Mouse (Mus musculus): ENCODE results near the gene Stk11ip. TPM values are rescaled to one million over a fixed set of nuclear protein-coding genes. Genes with fewer than 3 reads are reported as not detected.

Gene Stk11ip
- total RNA-seq, 2 experiments from 2014 or later: 16.6 to 20.6 TPM

GRCm38 (mm10) chr1:75565616-75566015 lies 44.3 kb downstream of the Stk11ip start:
- no peak for DNase-seq

- no peak for DNase-seq
Measured at GRCm38 (mm10) chr1:75570403-75570802, 49.1 kb downstream of the Stk11ip start.

- no peak for DNase-seq
Measured at GRCm38 (mm10) chr1:75572776-75573175, 51.4 kb downstream of the Stk11ip start.

- no peak for DNase-seq
Measured at GRCm38 (mm10) chr1:75573715-75574114, 52.4 kb downstream of the Stk11ip start.

GRCm38 (mm10) chr1:75574476-75575310 lies 53.4 kb downstream of the Stk11ip start:
- no peak for DNase-seq

- DNase-seq: no peak
Measured at GRCm38 (mm10) chr1:75581936-75582624, 60.8 kb downstream of the Stk11ip start.

- DNase-seq: no peak
Measured at GRCm38 (mm10) chr1:75582625-75582956, 61.3 kb downstream of the Stk11ip start.

- no peak for DNase-seq
Measured at GRCm38 (mm10) chr1:75583034-75583433, 61.7 kb downstream of the Stk11ip start.

- no peak for DNase-seq
Measured at GRCm38 (mm10) chr1:75586791-75587190, 65.5 kb downstream of the Stk11ip start.

Other genes starting within 250 kb of the Stk11ip start
- 100 to 1,000 TPM in 1 of 2 experiments, 10 to 100 TPM in 1; 90.7 to 118 TPM for gene Resp18, start 243.1 kb upstream of the Stk11ip start, total RNA-seq (2021)
- gene Dnpep, start 203.5 kb upstream of the Stk11ip start, total RNA-seq (2021): 100 to 1,000 TPM in 1 of 2 experiments, 10 to 100 TPM in 1; 88.1 to 112 TPM
- gene Des, start 161.2 kb upstream of the Stk11ip start, total RNA-seq (2021): 10 to 100 TPM; 18.6 to 19.5 TPM
- 10 to 100 TPM in 1 of 2 experiments, 1 to 10 TPM in 1; 9.8 to 10.8 TPM for gene Speg, start 146.2 kb upstream of the Stk11ip start, total RNA-seq (2021)
- 10 to 100 TPM; 58.7 to 72.1 TPM for gene Gmppa, start 85.6 kb upstream of the Stk11ip start, total RNA-seq (2021)
- 1 to 10 TPM; 3.1 to 4.8 TPM for gene Asic4, start 71.1 kb upstream of the Stk11ip start, total RNA-seq (2021)
- gene Chpf, start 42.2 kb upstream of the Stk11ip start, total RNA-seq (2021): 10 to 100 TPM; 55.3 to 63.1 TPM
- gene Tmem198, start 42.0 kb upstream of the Stk11ip start, total RNA-seq (2021): 1 to 10 TPM; 2.6 to 4.1 TPM
- gene Obsl1, start 15.1 kb upstream of the Stk11ip start, total RNA-seq (2021): 10 to 100 TPM; 59.8 to 67.4 TPM
- 10 to 100 TPM; 21.8 to 34.7 TPM for gene Inha, start 14.5 kb upstream of the Stk11ip start, total RNA-seq (2021)
- gene Slc4a3, start 24.7 kb downstream of the Stk11ip start, total RNA-seq (2021): 100 to 1,000 TPM in 1 of 2 experiments, 10 to 100 TPM in 1; 99.2 to 120 TPM